Mouse (Mus musculus): ENCODE measurements at regions not wholly inside any gene's neighbourhood (a gene's known extent, or its start where the extent isn't known, plus 50 kb on each side); places are given as distances from the start of the nearest gene placed in this dataset.

DNA sequence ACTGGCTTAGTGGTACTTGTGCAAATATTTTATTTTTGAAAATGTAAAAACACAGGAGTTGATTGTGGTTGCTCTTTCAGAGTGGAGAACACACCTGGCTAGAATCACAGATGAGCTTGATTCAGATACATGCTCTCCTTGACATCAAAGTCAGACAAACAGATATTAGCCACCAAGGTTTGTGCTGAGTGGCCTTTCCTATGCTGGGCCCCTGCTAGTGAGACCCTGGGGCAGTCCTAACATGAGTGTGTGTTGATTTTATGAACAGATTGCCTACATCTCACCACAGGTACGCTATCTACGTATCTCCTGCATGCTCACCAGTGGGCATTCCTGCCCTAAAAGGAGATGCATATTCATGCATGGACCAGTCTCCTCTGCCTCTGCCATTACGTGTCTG, 157.5 kb downstream of the Slc38a4 start:
- 93% methylated on average over 3 of the region's 3 CpGs for WGBS
- no peak for DNase-seq (ENCODE audit: low spot score)
- no peak for TF ChIP-seq CTCF (IDR thresholded peaks at IDR 0.05)
- Histone ChIP-seq H3K27ac (ENCODE audit: low read depth, low read length) (no peak overlapping the region), H3K9ac (replicated peaks; ENCODE audit: low read length, poor library complexity, severe bottlenecking) (no peak overlapping the region), H3K4me2 (ENCODE audit: low read depth, low read length, poor library complexity, severe bottlenecking) (no peak overlapping the region), H3K4me3 (ENCODE audit: low read depth, low read length) (no peak overlapping the region), H3K4me1 (ENCODE audit: insufficient read depth, low read length) (no peaks in the 10 kb centered on the region), H3K27me3 (ENCODE audit: insufficient read depth, low read length) (no peaks in the 10 kb centered on the region), H3K36me3 (ENCODE audit: insufficient read depth, low read length) (no peaks in the 10 kb centered on the region), H3K9me3 (ENCODE audit: low read length) (no peaks in the 10 kb centered on the region)
- ATAC-seq (ENCODE audit: low FRiP score), result no peak

DNA sequence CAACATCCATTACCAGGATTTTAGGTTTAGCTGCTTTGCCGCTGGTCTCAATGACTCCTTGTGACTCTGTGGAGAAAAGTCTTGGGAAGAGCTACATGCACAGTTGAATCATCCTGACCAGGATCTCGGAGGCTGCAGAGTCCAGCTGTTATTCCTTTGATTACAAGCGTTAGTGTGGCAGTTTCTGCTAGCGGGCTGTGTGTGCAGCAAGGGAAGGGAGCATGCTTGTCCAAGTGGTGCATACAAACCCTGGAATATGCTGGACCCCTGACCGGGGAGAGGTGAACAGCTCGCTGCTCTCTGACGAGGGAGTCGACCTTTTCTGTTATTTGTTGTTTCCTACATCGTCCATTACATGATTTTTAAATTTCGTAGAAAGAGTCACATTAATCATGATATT, 170.9 kb downstream of the Slc38a4 start:
- 78% methylated on average over 10 of the region's 10 CpGs for whole genome bisulfite sequencing
- no peak overlapping the region for H3K4me2 ChIP-seq (ENCODE audit: low read depth, low read length, poor library complexity, severe bottlenecking)

DNA sequence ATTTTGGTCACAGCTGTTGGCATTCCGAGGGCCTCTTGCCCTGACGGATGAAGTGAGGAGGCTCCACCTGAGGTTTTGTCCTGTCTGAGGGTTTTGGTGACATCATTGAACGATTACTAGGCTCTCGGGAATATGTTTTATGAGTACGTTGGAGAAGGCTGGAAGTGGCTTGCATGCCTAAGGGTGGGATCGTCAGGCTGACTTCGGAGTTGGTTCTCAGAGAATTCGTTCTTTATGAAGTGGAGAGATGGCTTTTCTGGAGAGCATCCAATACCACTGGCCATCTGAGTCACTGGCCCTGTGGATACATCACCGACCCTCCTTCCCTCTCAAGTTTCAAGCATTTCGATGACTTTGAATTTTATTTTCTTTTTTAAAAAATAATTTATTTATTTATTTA, 172.0 kb downstream of the Slc38a4 start:
- H3K9ac ChIP-seq (replicated peaks; ENCODE audit: low read length, poor library complexity, severe bottlenecking), result no peak overlapping the region
- no peaks in the 10 kb centered on the region for H3K4me1 ChIP-seq (ENCODE audit: insufficient read depth, low read length)
- no peak overlapping the region for H3K4me3 ChIP-seq (ENCODE audit: low read depth, low read length)
- no peak overlapping the region for H3K4me2 ChIP-seq (ENCODE audit: low read depth, low read length, poor library complexity, severe bottlenecking)
- 83% methylated on average over 10 of the region's 10 CpGs for WGBS
- no peaks in the 10 kb centered on the region for H3K27me3 ChIP-seq (ENCODE audit: insufficient read depth, low read length)
- no peaks in the 10 kb centered on the region for H3K9me3 ChIP-seq (ENCODE audit: low read length)
- DNase-seq (ENCODE audit: low spot score), result no peak
- no peak for TF ChIP-seq CTCF (IDR thresholded peaks at IDR 0.05)
- ATAC-seq (ENCODE audit: low FRiP score), result no peak
- H3K36me3 ChIP-seq (ENCODE audit: insufficient read depth, low read length), result no peaks in the 10 kb centered on the region
- H3K27ac ChIP-seq (ENCODE audit: low read depth, low read length), result no peak overlapping the region

More for the DNA sequence above, 170.9 kb downstream of the Slc38a4 start:
- no peaks in the 10 kb centered on the region for H3K9me3 ChIP-seq (ENCODE audit: low read length)
- no peak overlapping the region for H3K4me3 ChIP-seq (ENCODE audit: low read depth, low read length)
- H3K9ac ChIP-seq (replicated peaks; ENCODE audit: low read length, poor library complexity, severe bottlenecking), result no peak overlapping the region
- ATAC-seq (ENCODE audit: low FRiP score) (no peak), DNase-seq (ENCODE audit: low spot score) (no peak)
- H3K36me3 ChIP-seq (ENCODE audit: insufficient read depth, low read length), result no peaks in the 10 kb centered on the region
- H3K27me3 ChIP-seq (ENCODE audit: insufficient read depth, low read length), result no peaks in the 10 kb centered on the region
- no peaks in the 10 kb centered on the region for H3K4me1 ChIP-seq (ENCODE audit: insufficient read depth, low read length)
- TF ChIP-seq CTCF (IDR thresholded peaks at IDR 0.05), result no peak
- no peak overlapping the region for H3K27ac ChIP-seq (ENCODE audit: low read depth, low read length)

DNA sequence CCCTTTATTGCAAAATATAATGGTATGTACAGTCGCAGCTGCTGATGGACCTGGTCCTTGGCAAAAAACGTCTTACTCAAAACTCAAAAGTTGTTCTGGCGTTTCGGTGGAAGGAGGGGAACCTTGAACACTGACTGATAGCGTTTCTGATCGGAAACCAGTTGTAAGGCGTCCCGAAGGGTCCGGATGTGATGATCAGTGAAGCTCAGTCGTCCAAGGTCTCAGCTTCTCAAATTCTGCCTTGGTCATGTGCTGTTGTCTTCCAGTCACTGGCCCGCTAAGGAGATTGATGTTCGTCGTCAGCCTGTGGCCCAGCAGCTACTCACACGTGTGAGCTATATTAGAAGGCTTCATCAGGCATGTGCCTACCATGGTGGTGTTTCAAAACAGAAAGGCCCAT, 173.5 kb downstream of the Slc38a4 start:
- Histone ChIP-seq H3K27ac (ENCODE audit: low read depth, low read length) (no peak overlapping the region), H3K27me3 (ENCODE audit: insufficient read depth, low read length) (no peaks in the 10 kb centered on the region), H3K4me1 (ENCODE audit: insufficient read depth, low read length) (no peaks in the 10 kb centered on the region), H3K9ac (replicated peaks; ENCODE audit: low read length, poor library complexity, severe bottlenecking) (no peak overlapping the region), H3K9me3 (ENCODE audit: low read length) (no peaks in the 10 kb centered on the region), H3K4me2 (ENCODE audit: low read depth, low read length, poor library complexity, severe bottlenecking) (no peak overlapping the region), H3K36me3 (ENCODE audit: insufficient read depth, low read length) (no peaks in the 10 kb centered on the region), H3K4me3 (ENCODE audit: low read depth, low read length) (no peak overlapping the region)
- no peak for TF ChIP-seq CTCF (IDR thresholded peaks at IDR 0.05)
- 92% methylated on average over 14 of the region's 14 CpGs for WGBS
- no peak for DNase-seq (ENCODE audit: low spot score)
- ATAC-seq (ENCODE audit: low FRiP score), result no peak

DNA sequence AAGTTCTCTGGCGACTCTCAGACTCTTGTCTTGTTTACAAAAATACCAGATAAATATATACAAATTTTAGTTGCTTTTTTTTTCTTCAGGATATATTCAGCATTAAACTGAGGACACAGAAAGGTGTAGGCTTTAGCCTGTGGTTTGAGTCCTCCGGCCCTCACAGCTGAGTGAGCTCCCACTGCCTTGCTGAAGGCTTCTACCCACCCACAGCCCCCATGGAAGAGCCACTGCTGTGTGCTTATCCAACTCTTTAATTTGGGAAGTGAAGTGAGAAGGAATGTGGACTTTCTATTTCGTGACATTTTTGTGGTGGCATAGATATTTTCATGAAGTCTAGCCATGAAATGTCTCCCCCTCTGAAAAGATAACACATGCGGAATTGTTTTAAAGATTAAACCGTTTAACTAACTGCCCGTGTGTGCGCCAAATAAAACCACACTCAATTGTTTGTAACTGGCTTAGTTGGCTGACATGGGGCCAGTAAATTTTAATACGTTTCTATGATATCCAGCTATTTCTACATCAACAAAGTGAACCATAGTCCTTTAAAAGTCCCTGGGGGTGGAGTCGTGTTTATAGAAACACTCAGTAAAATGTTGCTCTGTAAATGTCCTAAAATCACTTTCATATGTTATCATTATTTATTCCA, 174.1 kb downstream of the Slc38a4 start:
- 84% methylated on average over 9 of the region's 9 CpGs for WGBS
- Histone ChIP-seq H3K9me3 (ENCODE audit: low read length) (no peaks in the 10 kb centered on the region), H3K27me3 (ENCODE audit: insufficient read depth, low read length) (no peaks in the 10 kb centered on the region), H3K36me3 (ENCODE audit: insufficient read depth, low read length) (no peaks in the 10 kb centered on the region), H3K9ac (replicated peaks; ENCODE audit: low read length, poor library complexity, severe bottlenecking) (no peak overlapping the region), H3K4me3 (ENCODE audit: low read depth, low read length) (no peak overlapping the region), H3K27ac (ENCODE audit: low read depth, low read length) (no peak overlapping the region), H3K4me2 (ENCODE audit: low read depth, low read length, poor library complexity, severe bottlenecking) (no peak overlapping the region), H3K4me1 (ENCODE audit: insufficient read depth, low read length) (no peaks in the 10 kb centered on the region)
- no peak for TF ChIP-seq CTCF (IDR thresholded peaks at IDR 0.05)
- ATAC-seq (ENCODE audit: low FRiP score) (no peak), DNase-seq (ENCODE audit: low spot score) (no peak)

DNA sequence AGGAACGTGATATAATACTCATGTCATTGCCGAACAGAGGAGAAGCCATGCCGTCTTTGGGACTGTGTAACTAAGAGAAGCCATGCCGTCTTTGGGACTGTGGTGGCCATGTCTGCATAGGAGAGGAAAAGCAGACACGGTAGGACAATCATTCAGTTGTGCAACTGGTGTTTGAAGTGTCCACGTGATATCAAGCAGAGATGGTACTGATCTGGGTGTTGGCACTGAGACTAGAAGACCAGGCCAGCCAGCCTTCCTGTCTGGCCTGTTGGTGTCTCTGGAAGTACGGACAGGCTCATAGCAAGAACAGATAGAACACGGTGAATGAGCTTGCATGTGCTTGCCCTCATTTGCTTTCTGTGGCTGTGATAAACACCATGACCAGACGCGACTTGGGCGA, 175.7 kb downstream of the Slc38a4 start:
- H3K9me3 ChIP-seq (ENCODE audit: low read length), result no peaks in the 10 kb centered on the region
- no peak overlapping the region for H3K27ac ChIP-seq (ENCODE audit: low read depth, low read length)
- no peak overlapping the region for H3K4me3 ChIP-seq (ENCODE audit: low read depth, low read length)
- no peak for ATAC-seq (ENCODE audit: low FRiP score)
- no peak for TF ChIP-seq CTCF (IDR thresholded peaks at IDR 0.05)
- 93% methylated on average over 11 of the region's 11 CpGs for WGBS
- no peak overlapping the region for H3K4me2 ChIP-seq (ENCODE audit: low read depth, low read length, poor library complexity, severe bottlenecking)
- no peak for DNase-seq (ENCODE audit: low spot score)
- H3K27me3 ChIP-seq (ENCODE audit: insufficient read depth, low read length), result no peaks in the 10 kb centered on the region
- H3K4me1 ChIP-seq (ENCODE audit: insufficient read depth, low read length), result no peaks in the 10 kb centered on the region
- no peaks in the 10 kb centered on the region for H3K36me3 ChIP-seq (ENCODE audit: insufficient read depth, low read length)
- no peak overlapping the region for H3K9ac ChIP-seq (replicated peaks; ENCODE audit: low read length, poor library complexity, severe bottlenecking)
